Mouse (Mus musculus): ENCODE data around the gene Gm2974. TPM values are rescaled to one million over a fixed set of nuclear protein-coding genes. Genes with fewer than 3 reads are reported as not detected.
"Not testable (repeated sequence)": the region's sequence is repeated elsewhere in the genome, so short reads cannot be mapped to it uniquely, and the experiment has no call there.

The Gm2974 gene
- under 1 TPM; 0.42 to 0.50 TPM for total RNA-seq (2021)
- long read RNA-seq, experiment 1, partial matches to known transcripts = 0 of 1 reads
- long read RNA-seq, experiment 1, other reads (novel, unspliced or antisense) = 1 of 1 reads
- long read RNA-seq, experiment 2 = 0 reads

GRCm38 (mm10) chr14:4182491-4183210 is at the start of gene Gm2974:
Gm2974 (plus strand) TSS chr14:4182576.
- peak in 1 of 2 experiments; percentile 11 for DNase-seq (ENCODE audit: extremely low spot score in 1 of 2, low spot score in 2 of 2)
- H3K4me3 ChIP-seq = peak within 1 kb of the TSS; percentile 28
- intact Hi-C loops (cut with DNase I); H3K27ac ChIP-seq: not testable (repeated sequence)

- DNase-seq (ENCODE audit: extremely low spot score in 1 of 2, low spot score in 2 of 2); H3K4me3 ChIP-seq; intact Hi-C loops (cut with DNase I); H3K27ac ChIP-seq: not testable (repeated sequence)
Observed at GRCm38 (mm10) chr14:4141646-4142045, 40.7 kb upstream of the Gm2974 start.

- H3K4me3 ChIP-seq; H3K27ac ChIP-seq; DNase-seq (ENCODE audit: extremely low spot score in 1 of 2, low spot score in 2 of 2); intact Hi-C loops (cut with DNase I): not testable (repeated sequence)
Observed at GRCm38 (mm10) chr14:4164730-4165129, 17.6 kb upstream of the Gm2974 start, which contains the start of gene Gm3127. Gm3127 (plus strand) TSS chr14:4165030.

- peak in 1 of 2 experiments; percentile 6 for DNase-seq (ENCODE audit: extremely low spot score in 1 of 2, low spot score in 2 of 2)
Observed at GRCm38 (mm10) chr14:4182030-4182429, 346 bp upstream of the Gm2974 start.

DNA sequence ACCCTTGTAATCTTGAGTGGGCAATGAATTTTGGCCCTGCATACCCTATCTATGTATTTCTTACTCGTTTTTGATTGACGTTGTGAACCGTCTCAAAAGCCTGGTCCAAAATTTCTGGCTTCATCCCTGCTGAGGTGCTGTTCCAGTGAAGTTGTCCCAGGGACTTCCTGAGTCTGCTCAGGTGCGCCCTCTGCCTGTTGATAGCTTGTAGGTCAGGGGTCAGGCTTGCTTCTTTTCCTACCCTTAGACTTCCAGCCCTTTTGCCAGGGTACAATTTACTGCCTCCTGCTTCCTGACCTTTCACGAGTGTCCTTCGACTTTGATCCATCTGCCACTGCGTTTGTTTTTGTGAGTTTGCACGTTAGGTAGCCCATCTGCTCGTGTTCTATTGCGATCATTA is 999 bp downstream of the Gm2974 start:
- intact Hi-C loops (cut with DNase I) = not testable (repeated sequence)

More at GRCm38 (mm10) chr14:4182030-4182429, 346 bp upstream of the Gm2974 start:
- H3K4me3 ChIP-seq = peak overlapping the region; percentile 28; the same call in 1 of the 2 replicates
- H3K27ac ChIP-seq; intact Hi-C loops (cut with DNase I): not testable (repeated sequence)

GRCm38 (mm10) chr14:4249331-4249730 is 67.0 kb downstream of the Gm2974 start, which contains the start of gene Gm3138:
Gm3138 (plus strand) TSS chr14:4249631.
- H3K27ac ChIP-seq; H3K4me3 ChIP-seq; DNase-seq (ENCODE audit: extremely low spot score in 1 of 2, low spot score in 2 of 2); intact Hi-C loops (cut with DNase I): not testable (repeated sequence)

More for the DNA sequence above, 999 bp downstream of the Gm2974 start:
- H3K4me3 ChIP-seq; H3K27ac ChIP-seq; DNase-seq (ENCODE audit: extremely low spot score in 1 of 2, low spot score in 2 of 2): not testable (repeated sequence)

Other genes starting within 250 kb of the Gm2974 start
- not detected for gene Gm3095, start 219.0 kb upstream of the Gm2974 start, total RNA-seq (2021)
- gene Gm3099, start 184.2 kb upstream of the Gm2974 start, total RNA-seq (2021) = not detected
- 1 to 10 TPM; 2.0 to 2.8 TPM for gene Gm5796, start 158.6 kb upstream of the Gm2974 start, total RNA-seq (2021)
- under 1 TPM; 0.34 to 0.35 TPM for gene Gm3115, start 98.5 kb upstream of the Gm2974 start, total RNA-seq (2021)
- gene Gm8108, start 72.0 kb upstream of the Gm2974 start, total RNA-seq (2021) = 1 to 10 TPM; 1.8 to 3.2 TPM
- not detected for gene Gm3127, start 17.5 kb upstream of the Gm2974 start, total RNA-seq (2021)
- gene Gm3138, start 67.1 kb downstream of the Gm2974 start, total RNA-seq (2021) = not detected
- not detected for gene Gm3149, start 134.7 kb downstream of the Gm2974 start, total RNA-seq (2021)
- gene 2610042L04Rik, start 152.2 kb downstream of the Gm2974 start, total RNA-seq (2021) = under 1 TPM; 0.56 to 0.59 TPM
- gene Gm3159, start 214.9 kb downstream of the Gm2974 start, total RNA-seq (2021) = not detected
- under 1 TPM in 1 of 2 experiments, not detected in 1; 0.84 TPM for gene Gm3164, start 232.9 kb downstream of the Gm2974 start, total RNA-seq (2021)
- gene Gm3173, start 248.4 kb downstream of the Gm2974 start, total RNA-seq (2021) = 1 to 10 TPM; 2.0 to 3.4 TPM

Measured in left cerebral cortex, adult 2 months (tissue).